Mouse (Mus musculus) brain, adult 10 weeks (tissue): ENCODE data around the gene Vmn1r125. TPM values are rescaled to one million over a fixed set of nuclear protein-coding genes. Genes with fewer than 3 reads are reported as not detected.

ENCODE experiments used
- polyA plus RNA-seq: library from polyadenylated mRNA; stranded (reverse); fragments of 350-450 nt; fragmentation: Illumina TruSeq; extraction: RNeasy Lipid Tissue Mini Kit (QIAGEN cat#74804); gene quantifications from one replicate; pipeline ENCODE4 v1.2.3, GENCODE M21; 2015; ENCODE audit warnings: low read depth, low replicate concordance

Vmn1r125 gene
- not detected for polyA plus RNA-seq

DNA sequence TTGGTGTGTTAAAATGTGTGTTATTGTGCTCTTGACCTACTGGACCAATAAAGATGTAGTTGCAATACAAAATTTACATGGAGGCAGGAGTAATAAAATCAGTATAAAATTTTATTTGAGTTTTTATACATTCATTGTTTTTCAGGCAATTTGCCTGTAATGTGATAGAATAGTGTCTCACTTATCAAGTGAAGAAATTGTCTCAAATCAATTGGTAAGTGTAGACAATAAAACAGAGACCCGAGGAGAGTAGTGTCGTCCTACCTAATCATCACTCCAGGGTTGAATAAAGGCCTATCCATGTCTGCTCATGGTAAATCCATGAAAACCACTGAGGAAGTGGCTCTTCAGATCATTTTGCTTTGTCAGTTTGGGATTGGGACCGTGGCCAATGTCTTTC, at the start of gene Vmn1r125:
TSS of gene Vmn1r125 (plus strand) at position 301 of the 400 bp plus-strand sequence.

GRCm38 (mm10) chr7:21260517-21260916, 11.5 kb upstream of the Vmn1r125 start, which contains the start of gene Vmn1r124:
Vmn1r124 (minus strand) TSS chr7:21260617.

GRCm38 (mm10) chr7:21301367-21301766, 29.4 kb downstream of the Vmn1r125 start, which contains the start of gene Vmn1r126:
Vmn1r126 (minus strand) TSS chr7:21301467.

DNA sequence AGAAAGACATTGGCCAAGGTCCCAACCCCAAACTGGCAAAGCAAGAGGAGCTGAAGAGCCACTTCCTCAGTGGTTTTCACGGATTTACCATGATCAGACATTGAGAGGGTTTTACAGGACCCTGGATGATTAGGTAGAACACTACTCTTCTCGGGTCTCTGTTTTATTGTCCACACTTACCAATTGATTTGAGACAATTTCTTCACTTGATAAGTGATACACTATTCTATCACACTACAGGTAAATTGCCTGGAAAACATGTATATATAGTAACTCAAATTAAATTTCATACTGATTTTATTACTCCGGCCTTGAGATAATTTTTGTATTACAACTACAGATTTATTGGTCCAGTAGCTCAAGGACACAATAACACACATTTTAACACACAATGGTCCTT, 47.8 kb downstream of the Vmn1r125 start, which contains the start of gene Vmn1r127:
TSS of gene Vmn1r127 (minus strand) at position 101 of the 400 bp plus-strand sequence.

Other genes starting within 250 kb of the Vmn1r125 start
- gene Vmn1r120, start 218.4 kb upstream of the Vmn1r125 start, polyA plus RNA-seq = not detected
- not detected for gene Vmn1r121, start 173.7 kb upstream of the Vmn1r125 start, polyA plus RNA-seq
- gene Vmn1r122, start 138.1 kb upstream of the Vmn1r125 start, polyA plus RNA-seq = not detected
- not detected for gene Vmn1r123, start 110.0 kb upstream of the Vmn1r125 start, polyA plus RNA-seq
- gene Gm5157, start 81.8 kb upstream of the Vmn1r125 start, polyA plus RNA-seq = not detected
- gene Vmn1r124, start 11.6 kb upstream of the Vmn1r125 start, polyA plus RNA-seq = not detected
- not detected for gene Vmn1r126, start 29.3 kb downstream of the Vmn1r125 start, polyA plus RNA-seq
- not detected for gene Vmn1r127, start 47.7 kb downstream of the Vmn1r125 start, polyA plus RNA-seq
- not detected for gene Vmn1r128, start 77.2 kb downstream of the Vmn1r125 start, polyA plus RNA-seq
- gene Vmn1r129, start 89.1 kb downstream of the Vmn1r125 start, polyA plus RNA-seq = not detected
- gene Gm6882, start 160.6 kb downstream of the Vmn1r125 start, polyA plus RNA-seq = not detected
- not detected for gene Vmn1r130, start 239.6 kb downstream of the Vmn1r125 start, polyA plus RNA-seq